Mouse (Mus musculus) thymus, adult 18-20 months (tissue): ENCODE results near the gene F830045P16Rik.

Experiments
- DNase-seq, 2 experiments: peaks; one replicate each; pipeline ENCODE4 v3.0.0; 2022; ENCODE audit warnings: mixed read lengths in 2 of 2

F830045P16Rik gene

DNA sequence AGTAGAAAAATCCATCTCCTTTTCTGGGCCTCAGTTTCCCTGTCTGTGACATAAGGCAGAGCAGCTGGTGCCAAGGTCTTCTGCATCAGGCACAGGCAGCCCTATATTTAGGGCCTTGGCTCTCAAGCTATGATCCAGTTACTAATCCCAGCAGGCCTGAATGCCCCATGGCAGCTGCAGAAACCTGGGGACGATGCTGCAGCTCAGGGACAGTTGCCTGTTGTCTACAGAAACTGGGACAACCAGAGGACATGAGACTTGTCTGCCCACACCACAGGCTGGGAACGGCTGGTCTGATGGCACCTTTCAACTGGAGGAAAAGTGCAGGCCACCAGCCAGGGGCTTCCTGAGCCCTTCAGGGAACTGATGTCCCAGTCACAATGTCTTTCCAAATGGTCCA lies at the start of gene F830045P16Rik:
F830045P16Rik (minus strand) TSS at position 226 of the 400 bp plus-strand sequence.
- no peak for DNase-seq

- no peak for DNase-seq
Measured at GRCm38 (mm10) chr2:129585904-129586514, 49.6 kb upstream of the F830045P16Rik start.

DNA sequence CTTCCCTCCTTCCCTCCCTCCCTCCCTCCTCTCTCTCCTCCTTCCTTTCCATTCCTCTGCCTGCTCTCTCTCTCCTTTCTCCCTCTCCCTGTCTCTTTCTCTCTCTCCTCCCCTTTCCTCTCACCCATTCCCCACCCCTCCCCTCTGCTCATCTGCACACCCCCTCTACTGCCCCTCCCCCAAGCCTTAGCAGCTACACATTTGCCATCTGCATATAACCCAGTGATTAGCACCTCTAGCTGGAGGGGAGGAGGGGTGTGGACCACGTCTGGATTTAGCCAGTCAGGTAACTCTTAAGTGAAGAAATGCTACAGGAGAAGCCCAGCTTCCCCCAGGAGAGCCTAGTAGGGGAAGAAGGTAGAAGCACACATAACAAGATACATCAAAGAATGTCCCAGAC lies 48.5 kb upstream of the F830045P16Rik start:
- DNase-seq: no peak

- no peak for DNase-seq
Measured at GRCm38 (mm10) chr2:129582261-129582660, 45.9 kb upstream of the F830045P16Rik start.

DNA sequence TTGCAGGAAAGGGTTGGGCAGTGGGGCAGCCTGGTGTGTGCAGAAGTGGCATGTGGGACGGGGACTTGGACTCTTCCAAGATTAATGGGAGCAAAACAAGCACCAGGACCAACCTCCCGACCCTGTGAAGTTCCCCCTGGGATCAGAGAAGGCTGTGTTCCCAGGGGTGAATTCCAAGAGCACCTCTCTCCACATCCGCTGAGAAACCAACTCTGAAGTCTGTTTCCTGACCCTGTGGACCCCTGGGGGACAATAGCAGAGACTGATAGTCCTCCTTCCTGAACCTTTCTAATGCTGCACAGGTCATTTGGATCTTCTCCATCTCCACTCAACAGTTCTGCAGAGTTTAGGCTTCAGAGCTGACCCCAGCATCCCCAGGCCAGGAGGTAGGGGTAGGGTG lies 45.4 kb upstream of the F830045P16Rik start:
- no peak for DNase-seq

DNA sequence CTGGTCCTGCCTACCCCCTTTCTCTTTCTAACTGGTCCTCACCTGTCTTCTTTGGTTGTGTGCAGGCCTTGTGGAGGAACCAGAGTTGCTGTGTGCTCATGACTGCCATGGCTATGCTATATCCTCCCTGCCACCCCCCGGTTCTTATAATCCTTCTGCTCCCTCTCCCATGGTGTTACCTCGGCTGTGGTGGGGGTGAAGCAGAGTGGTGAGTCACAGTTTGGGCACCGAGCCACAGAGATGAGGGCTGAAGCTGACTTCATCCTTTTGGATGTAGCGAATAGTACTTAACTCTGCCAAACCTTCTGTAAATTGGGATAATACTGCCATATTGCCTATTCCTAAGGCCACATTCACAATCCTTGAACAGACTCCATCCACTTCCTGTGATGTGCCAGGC lies 44.3 kb upstream of the F830045P16Rik start:
- DNase-seq: no peak

GRCm38 (mm10) chr2:129576611-129577447 lies 40.4 kb upstream of the F830045P16Rik start:
- no peak for DNase-seq

DNA sequence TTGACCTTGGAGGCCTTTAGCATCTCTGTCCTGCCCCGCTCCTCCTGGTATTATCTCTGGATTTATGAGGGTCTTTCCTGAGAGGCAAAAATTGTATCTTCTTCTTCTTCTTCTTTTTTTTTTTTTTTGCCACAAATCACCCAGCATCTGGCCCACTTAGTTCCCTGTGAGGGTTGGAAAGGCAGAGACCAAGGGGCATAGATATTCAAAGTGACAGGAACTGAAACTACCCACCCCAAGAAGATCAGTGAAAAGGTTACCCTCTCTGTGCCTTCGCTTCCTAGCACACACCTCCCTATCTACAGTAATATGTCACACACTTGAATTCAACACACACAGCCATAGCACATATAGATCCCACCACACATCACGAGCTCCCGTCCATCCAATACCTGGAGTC lies 38.7 kb upstream of the F830045P16Rik start:
- no peak for DNase-seq

DNA sequence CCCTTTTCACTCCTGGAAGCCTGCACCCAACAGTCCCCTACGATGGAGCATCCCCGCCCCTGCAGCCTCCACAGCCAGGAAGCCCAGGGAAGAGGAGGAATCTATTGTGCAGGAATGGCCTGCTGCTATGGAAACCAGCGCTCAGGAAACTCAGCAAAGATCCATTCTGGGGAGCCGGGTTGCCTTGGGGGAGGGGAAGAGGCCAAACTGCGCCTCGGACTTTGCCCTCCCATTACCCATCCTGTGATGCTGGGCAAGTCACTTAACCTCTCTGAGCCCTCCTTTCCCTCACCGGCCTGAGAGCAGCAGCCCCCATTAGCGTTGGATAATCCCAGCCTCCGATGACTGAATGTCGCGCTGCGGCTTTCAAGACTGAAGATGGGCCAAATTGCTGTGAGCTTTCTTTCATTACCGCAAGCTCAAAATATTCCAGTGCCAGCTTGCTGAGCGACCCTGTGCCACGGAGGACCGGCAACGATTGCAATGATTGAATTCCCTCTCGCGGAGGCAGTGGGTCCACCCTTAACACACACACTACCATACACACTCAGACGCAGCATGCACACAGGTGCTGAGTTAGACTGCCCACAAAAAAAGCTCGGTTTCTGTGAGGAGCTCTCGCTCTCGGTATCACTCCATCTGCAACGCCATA lies 38.1 kb upstream of the F830045P16Rik start:
- DNase-seq: no peak

DNA sequence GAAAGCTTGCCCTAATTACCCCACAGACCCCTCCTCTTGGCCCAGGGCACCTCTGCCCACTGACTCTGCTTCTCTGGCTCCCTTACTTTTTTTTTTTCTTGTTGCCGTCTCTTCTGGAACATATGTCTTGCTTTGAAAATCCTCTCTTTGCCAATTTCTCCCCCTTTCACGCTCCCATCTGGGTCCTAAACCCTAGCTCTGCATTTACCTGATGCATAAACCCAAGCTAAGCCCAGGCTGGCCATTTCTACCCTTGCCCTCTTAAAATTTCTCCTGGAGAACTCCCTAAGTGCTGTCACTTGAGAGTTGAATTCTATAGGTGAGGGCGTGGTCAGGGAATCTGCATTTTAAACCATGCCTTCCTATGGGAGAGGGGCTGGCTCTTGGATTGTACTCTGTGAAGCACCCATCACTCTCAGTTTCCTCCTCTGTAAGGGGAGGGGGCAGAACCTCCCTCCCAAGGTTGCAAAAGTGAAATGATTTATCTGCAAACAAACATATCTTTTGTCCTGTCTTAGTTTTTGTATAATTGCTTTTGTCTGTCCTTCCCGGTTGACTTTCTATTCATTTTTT lies 37.4 kb upstream of the F830045P16Rik start:
- DNase-seq: no peak

DNA sequence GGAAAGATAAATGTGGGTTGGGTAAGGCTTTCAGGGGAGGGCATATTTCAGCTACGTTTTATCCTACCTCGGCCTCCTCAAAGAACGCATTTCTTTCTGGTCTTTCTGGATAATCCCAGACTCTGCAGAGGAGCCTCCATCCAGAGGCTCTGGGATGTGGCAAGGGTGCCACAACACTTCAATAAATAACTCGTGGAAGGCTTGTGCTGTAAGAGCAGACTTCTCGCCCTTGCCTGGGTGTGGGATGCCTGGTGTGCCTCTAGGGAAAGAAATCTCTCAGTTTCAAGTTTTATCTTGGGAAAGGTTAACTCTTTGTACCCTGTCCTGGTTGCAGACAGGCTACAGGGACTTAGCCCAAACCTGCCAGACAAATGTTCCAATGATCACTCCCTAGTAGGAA lies 33.2 kb upstream of the F830045P16Rik start:
- DNase-seq: no peak

GRCm38 (mm10) chr2:129569120-129569519 lies 32.7 kb upstream of the F830045P16Rik start:
- DNase-seq: no peak

DNA sequence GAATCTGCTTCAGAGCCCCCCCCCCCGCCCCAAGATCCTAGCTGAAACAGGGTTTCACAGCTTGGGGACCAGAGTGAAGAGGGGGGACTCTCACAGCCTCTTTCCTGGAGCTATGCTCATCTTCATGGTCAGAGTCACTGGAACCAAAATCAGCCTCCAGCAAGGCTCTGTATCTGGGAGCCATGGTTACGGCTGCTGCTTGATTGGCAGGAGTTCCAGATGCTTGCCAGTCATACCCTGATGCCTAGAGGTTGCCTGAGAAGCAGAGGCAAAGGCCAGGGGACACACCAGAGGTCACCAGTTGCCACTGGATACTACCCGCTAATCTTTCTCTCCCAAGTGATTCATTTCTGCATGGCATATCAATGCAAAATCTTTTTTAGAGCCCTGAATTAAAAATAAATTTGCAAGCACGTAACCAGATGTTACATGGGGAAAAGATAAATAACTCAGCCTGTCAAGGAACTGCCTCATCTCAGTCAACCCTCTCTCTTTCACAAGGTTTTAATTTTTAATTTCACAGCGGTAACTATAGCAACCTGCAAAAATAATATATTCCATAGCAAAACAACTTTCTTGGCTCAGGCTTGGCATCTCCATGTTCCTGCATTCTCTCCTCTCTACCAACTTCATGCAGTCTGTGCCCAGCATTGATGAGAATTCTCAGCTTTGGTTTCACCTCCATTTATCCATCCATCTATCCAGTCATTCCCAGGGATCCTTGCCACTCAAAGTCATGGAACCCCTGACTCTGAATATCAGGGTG lies 27.7 kb upstream of the F830045P16Rik start:
- DNase-seq: no peak

DNA sequence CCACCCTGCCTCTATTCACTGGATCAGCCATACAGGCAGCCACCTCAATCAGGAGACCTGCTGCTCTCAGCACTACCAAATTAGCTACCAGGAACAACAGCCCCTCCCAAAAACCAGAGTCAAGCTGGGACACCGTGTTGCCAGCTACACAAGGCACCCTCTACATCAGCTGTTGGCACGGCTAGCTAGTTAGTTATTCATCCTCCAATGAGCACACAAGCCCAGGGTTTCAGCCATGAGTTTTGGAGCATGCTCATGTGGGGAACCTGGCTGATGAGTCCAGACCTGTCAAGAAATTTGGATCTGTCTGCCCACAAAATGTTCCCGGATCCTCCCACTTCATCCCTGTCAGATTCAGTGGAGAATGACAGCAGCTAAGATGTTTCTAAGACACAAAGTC lies 25.4 kb upstream of the F830045P16Rik start:
- no peak for DNase-seq

- DNase-seq: no peak
Measured at GRCm38 (mm10) chr2:129558875-129559219, 22.4 kb upstream of the F830045P16Rik start.

DNA sequence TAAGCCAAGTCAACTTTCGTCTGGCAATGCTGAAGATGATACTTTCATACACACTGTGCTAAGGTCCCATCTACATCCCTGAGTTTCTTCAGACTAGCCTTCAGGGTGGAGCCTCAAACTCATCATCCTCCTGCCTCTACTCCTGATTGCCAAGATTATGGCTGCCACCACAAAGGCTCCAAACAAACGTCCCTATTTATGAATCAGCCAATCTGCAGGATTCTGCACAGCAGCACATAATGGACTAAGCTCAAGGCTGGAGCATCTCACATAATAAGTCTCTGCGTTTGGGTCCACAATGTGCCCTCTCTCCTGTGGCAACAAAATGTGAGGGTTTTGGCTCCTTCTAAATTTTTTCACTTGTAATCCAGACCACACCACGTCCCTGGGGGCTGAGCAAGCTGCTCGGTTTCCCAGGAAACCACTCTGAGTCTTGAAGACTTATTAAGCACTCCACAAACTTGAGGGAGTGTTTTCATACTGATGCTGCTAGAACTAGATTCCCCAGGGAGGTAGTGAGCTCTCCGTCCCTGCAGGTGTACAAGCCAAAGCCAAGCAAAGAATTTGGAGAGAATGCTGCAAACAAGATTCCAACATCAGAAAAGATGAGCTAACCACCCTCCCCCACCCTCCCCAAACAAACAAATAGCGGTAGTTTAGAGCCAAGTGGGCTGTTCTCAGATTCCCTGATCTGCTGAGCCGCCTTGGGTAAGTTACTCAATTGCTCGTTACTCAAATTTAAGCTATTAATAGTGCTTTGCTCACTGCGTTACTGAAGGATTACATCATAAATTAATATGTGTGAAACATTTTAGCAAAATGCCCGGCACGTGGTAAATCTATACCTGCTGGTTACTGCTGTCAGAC lies 21.8 kb upstream of the F830045P16Rik start:
- no peak for DNase-seq

DNA sequence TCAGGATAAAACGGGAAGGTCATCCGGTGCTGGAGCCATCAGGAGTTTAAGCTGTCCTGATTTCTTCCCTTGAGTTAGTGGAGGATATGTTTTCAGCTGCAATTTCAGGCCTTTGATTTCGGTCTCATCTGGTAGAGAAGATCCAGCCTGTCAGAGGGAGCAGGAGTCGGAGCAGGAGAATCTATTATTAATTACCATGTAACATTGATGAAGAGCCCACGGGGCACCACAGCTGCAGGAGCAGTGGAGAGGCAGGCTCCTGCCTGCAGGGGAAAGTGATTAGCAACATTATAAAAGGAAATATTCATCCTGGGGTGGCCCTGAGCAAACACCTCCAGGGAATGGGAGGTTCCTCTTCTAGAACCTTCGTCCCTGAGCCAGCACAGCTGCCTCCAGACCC lies 19.7 kb upstream of the F830045P16Rik start:
- DNase-seq: no peak

DNA sequence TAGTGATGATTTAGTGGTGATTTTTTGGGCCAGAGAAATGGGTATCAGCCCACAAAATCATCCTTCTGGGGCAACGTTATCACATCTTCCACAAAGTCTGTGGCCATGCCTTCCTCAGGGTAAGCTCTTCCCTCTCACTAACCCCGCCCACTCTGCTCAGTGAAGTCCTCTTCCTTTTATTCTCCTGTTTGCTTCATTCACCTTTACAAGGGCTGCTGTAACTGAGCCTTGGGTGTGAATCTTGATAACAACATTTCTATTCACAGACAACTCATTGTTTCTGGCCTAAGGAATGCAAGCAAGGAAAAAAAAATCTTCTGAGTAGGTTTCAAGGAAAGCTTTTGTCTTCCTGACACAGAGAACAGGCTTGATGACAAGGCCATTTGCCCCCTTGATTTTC lies 14.4 kb upstream of the F830045P16Rik start:
- DNase-seq: no peak

DNA sequence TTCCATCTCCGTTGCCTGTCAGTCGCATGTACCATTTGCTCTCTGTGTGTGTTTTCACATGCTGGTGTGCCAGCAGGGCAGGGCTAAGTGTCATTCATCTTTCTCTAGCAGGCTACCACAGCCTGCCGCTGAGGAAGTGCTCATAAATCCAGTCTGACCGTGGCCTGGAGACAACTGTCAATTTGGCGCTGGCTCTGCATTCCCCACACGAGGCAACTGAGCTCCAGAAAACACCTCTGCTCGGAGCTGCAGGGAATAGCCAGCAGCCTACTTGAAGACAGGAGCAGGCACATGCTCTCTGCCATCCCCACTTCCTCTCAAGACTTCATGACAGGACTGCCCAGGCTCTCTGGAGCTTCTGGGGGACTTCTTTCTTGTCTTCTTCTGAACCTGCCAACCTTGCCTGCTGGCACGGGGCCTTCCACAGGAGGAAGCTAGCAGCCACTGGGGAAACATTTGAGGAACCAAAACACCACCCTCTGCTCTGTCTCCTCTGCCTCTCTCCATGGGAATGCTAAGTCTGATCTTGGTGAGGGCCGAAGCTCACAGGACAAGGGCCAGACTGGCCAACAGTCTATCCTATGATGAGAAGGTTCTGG lies 13.2 kb upstream of the F830045P16Rik start:
- DNase-seq: no peak

GRCm38 (mm10) chr2:129546772-129547171 lies 10.4 kb upstream of the F830045P16Rik start:
- no peak for DNase-seq

DNA sequence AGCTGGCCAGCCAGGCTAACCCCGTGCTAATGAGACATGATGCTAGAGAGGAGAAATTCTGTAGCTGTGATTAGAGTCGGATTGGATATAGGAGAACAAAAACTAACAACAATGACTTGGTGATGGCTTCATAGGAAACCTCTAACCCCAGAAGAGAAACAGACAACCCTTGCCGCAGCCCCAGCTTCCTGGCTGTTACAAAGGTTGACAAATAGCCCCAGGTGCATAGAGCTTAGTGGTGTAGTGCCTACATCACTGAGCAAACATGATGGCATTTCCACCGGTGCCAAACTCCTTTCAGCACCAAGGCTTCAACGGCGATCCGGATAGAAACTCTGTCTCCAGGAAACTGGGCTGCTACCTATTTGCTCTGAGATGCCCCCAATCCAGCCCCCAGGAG lies 9.2 kb upstream of the F830045P16Rik start:
- DNase-seq: no peak
